Mouse (Mus musculus): ENCODE measurements around the gene Dhh. TPM values are rescaled to one million over a fixed set of nuclear protein-coding genes. Genes with fewer than 3 reads are reported as not detected.
A peak's percentile ranks its signal among the peaks of the same experiment; 100 is the strongest.
"Not testable (repeated sequence)": the region's sequence is repeated elsewhere in the genome, so short reads cannot be mapped to it uniquely, and the experiment has no call there.

The Dhh gene
- total and polyA plus RNA-seq, 2 experiments from 2014 or later, result 1.7 to 4.8 TPM

GRCm38 (mm10) chr15:98922581-98922980 is 24.2 kb upstream of the Dhh start:
- Histone ChIP-seq H3K4me1 (ENCODE audit: control insufficient read depth, insufficient read depth) (no peaks in the 10 kb centered on the region), H3K9me3 (replicated peaks; ENCODE audit: control insufficient read depth, low read length) (no peaks in the 10 kb centered on the region), H3K36me3 (replicated peaks; ENCODE audit: control insufficient read depth, insufficient read depth, low read length) (0 out of 2 replicates have a peak, but pooled peaks cover 3% of the 10 kb centered on the region), H3K4me2 (ENCODE audit: low read depth, low read length) (no peak overlapping the region), H3K9ac (replicated peaks; ENCODE audit: low read depth, low read length) (no peak overlapping the region), H3K4me3 (ENCODE audit: low read depth, low read length) (no peak overlapping the region), H3K27ac (ENCODE audit: low read depth) (no peak overlapping the region), H3K27me3 (ENCODE audit: control insufficient read depth, insufficient read depth, low read length) (no peaks in the 10 kb centered on the region)
- 26% methylated on average over 3 of the region's 3 CpGs for WGBS
- TF ChIP-seq CTCF (IDR thresholded peaks at IDR 0.05; ENCODE audit: low read depth) (no peak), EP300 (IDR thresholded peaks at IDR 0.05; ENCODE audit: low read depth) (no peak)
- no peak for DNase-seq (ENCODE audit: low spot score)
- no peak for ATAC-seq (ENCODE audit: insufficient read depth, low read depth)

- Histone ChIP-seq H3K27ac (ENCODE audit: low read depth) (no peak overlapping the region), H3K4me3 (ENCODE audit: low read depth, low read length) (no peak overlapping the region), H3K9ac (replicated peaks; ENCODE audit: low read depth, low read length) (no peak overlapping the region), H3K9me3 (replicated peaks; ENCODE audit: control insufficient read depth, low read length) (no peaks in the 10 kb centered on the region), H3K4me1 (ENCODE audit: control insufficient read depth, insufficient read depth) (peaks cover 4% of the 10 kb centered on the region), H3K36me3 (replicated peaks; ENCODE audit: control insufficient read depth, insufficient read depth, low read length) (0 out of 2 replicates have a peak, but pooled peaks cover 3% of the 10 kb centered on the region), H3K4me2 (ENCODE audit: low read depth, low read length) (no peak overlapping the region), H3K27me3 (ENCODE audit: control insufficient read depth, insufficient read depth, low read length) (no peaks in the 10 kb centered on the region)
- TF ChIP-seq EP300 (IDR thresholded peaks at IDR 0.05; ENCODE audit: low read depth) (no peak), CTCF (IDR thresholded peaks at IDR 0.05; ENCODE audit: low read depth) (no peak)
- ATAC-seq (ENCODE audit: insufficient read depth, low read depth) (no peak), DNase-seq (ENCODE audit: low spot score) (no peak)
- WGBS, result 87% methylated on average over 5 of the region's 5 CpGs
Observed at GRCm38 (mm10) chr15:98921510-98921909, 23.2 kb upstream of the Dhh start.

GRCm38 (mm10) chr15:98918499-98918895 is 20.2 kb upstream of the Dhh start:
- 19% methylated on average over 8 of the region's 8 CpGs for WGBS
- not testable (repeated sequence) for H3K9me3 ChIP-seq (replicated peaks; ENCODE audit: control insufficient read depth, low read length); DNase-seq (ENCODE audit: low spot score); H3K27me3 ChIP-seq (ENCODE audit: control insufficient read depth, insufficient read depth, low read length); ATAC-seq (ENCODE audit: insufficient read depth, low read depth)
- Histone ChIP-seq H3K27ac (ENCODE audit: low read depth) (peak overlapping the region; percentile 66), H3K4me2 (ENCODE audit: low read depth, low read length) (peak overlapping the region; percentile 60), H3K4me1 (ENCODE audit: control insufficient read depth, insufficient read depth) (peaks cover 12% of the 10 kb centered on the region), H3K36me3 (replicated peaks; ENCODE audit: control insufficient read depth, insufficient read depth, low read length) (peaks cover 20% of the 10 kb centered on the region), H3K4me3 (ENCODE audit: low read depth, low read length) (peak overlapping the region; percentile 95), H3K9ac (replicated peaks; ENCODE audit: low read depth, low read length) (peak overlapping the region; percentile 26; the same call in 1 of the 2 replicates)

GRCm38 (mm10) chr15:98917538-98918498 is 19.5 kb upstream of the Dhh start, which contains the start of gene Lmbr1l:
TSS of gene Lmbr1l (minus strand) at chr15:98918231.
- Histone ChIP-seq H3K27me3 (ENCODE audit: control insufficient read depth, insufficient read depth, low read length) (no peaks in the 10 kb centered on the region), H3K4me2 (ENCODE audit: low read depth, low read length) (peak within 1 kb of the TSS; percentile 94), H3K9me3 (replicated peaks; ENCODE audit: control insufficient read depth, low read length) (no peaks in the 10 kb centered on the region), H3K4me3 (ENCODE audit: low read depth, low read length) (peak within 1 kb of the TSS; percentile 95), H3K9ac (replicated peaks; ENCODE audit: low read depth, low read length) (peak within 1 kb of the TSS; percentile 87), H3K27ac (ENCODE audit: low read depth) (peak within 1 kb of the TSS; percentile 97), H3K4me1 (ENCODE audit: control insufficient read depth, insufficient read depth) (peaks cover 12% of the 10 kb centered on the region), H3K36me3 (replicated peaks; ENCODE audit: control insufficient read depth, insufficient read depth, low read length) (peaks cover 26% of the 10 kb centered on the region)
- TF ChIP-seq CTCF (IDR thresholded peaks at IDR 0.05; ENCODE audit: low read depth), result no peak
- TF ChIP-seq EP300 (IDR thresholded peaks at IDR 0.05; ENCODE audit: low read depth), result peak; percentile 34; the same call in 1 of the 2 replicates
- ATAC-seq (ENCODE audit: insufficient read depth, low read depth), result peak; percentile 96
- under 1% methylated on average over 77 of the region's 82 CpGs for WGBS
- peak; percentile 99 for DNase-seq (ENCODE audit: low spot score)

- Histone ChIP-seq H3K27me3 (ENCODE audit: control insufficient read depth, insufficient read depth, low read length) (no peaks in the 10 kb centered on the region), H3K36me3 (replicated peaks; ENCODE audit: control insufficient read depth, insufficient read depth, low read length) (peaks cover 33% of the 10 kb centered on the region), H3K4me2 (ENCODE audit: low read depth, low read length) (peak overlapping the region; percentile 94), H3K4me1 (ENCODE audit: control insufficient read depth, insufficient read depth) (peaks cover 12% of the 10 kb centered on the region), H3K27ac (ENCODE audit: low read depth) (peak overlapping the region; percentile 97), H3K4me3 (ENCODE audit: low read depth, low read length) (peak overlapping the region; percentile 95), H3K9me3 (replicated peaks; ENCODE audit: control insufficient read depth, low read length) (no peaks in the 10 kb centered on the region), H3K9ac (replicated peaks; ENCODE audit: low read depth, low read length) (peak overlapping the region; percentile 87)
- under 1% methylated on average over 14 of the region's 14 CpGs for WGBS
- ATAC-seq (ENCODE audit: insufficient read depth, low read depth) (no peak), DNase-seq (ENCODE audit: low spot score) (no peak)
- no peak for TF ChIP-seq EP300 (IDR thresholded peaks at IDR 0.05; ENCODE audit: low read depth)
- no peak for TF ChIP-seq CTCF (IDR thresholded peaks at IDR 0.05; ENCODE audit: low read depth)
Observed at GRCm38 (mm10) chr15:98917091-98917490, 18.8 kb upstream of the Dhh start.

All from heart, postnatal 0 days (tissue).